Mouse (Mus musculus): Measurements from ENCODE around the gene Evi2a.
A peak's percentile ranks its signal among the peaks of the same experiment; 100 is the strongest.

The Evi2a gene

GRCm38 (mm10) chr11:79523560-79524309 lies 6.7 kb downstream of the Evi2a start, which contains the start of gene Evi2b:
Evi2b (minus strand) TSS chr11:79523762.
- DNase-seq: peak; percentile 69

DNA sequence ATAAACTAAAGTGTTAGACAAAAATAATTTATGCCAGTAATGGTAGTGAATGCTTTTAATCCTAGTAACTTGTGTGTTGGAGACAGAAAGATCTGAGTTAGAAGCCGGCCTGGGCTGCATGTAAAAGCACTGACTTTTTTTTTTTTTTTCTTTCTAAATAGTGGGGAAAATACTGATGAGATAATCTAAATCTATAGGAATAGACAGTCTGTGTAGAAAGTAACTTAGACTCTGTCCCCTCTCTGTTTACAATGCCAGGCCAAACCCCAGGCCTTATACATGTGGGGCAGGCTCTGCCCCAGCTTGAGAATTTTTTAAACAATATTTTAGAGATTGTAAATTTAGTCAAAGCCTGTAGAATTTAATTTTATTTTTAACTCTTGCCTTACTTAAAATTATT lies 7.5 kb downstream of the Evi2a start:
- no peak for DNase-seq

- no peak for DNase-seq
Measured at GRCm38 (mm10) chr11:79521930-79522329, 8.5 kb downstream of the Evi2a start.

DNA sequence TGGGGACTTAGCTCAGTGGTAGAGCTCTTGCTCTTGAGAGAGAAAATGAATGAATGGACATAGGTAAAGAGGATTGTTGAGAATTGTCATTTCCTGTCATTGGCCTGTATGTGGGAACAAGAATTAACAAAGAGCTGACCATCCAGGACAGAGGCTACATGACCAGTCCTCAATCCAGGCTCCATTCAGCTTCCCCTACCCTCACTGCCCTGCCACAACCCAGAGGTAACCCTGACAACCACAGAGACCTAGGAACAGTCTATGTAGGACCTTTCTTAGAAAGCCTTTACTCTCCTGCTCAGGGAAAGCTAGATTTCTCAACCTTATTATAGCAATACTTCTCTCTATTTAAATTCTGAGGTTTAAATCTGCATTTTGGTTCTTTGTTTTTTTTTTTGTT lies 9.6 kb downstream of the Evi2a start:
- DNase-seq: no peak

GRCm38 (mm10) chr11:79519878-79520291 lies 10.5 kb downstream of the Evi2a start:
- DNase-seq: no peak

DNA sequence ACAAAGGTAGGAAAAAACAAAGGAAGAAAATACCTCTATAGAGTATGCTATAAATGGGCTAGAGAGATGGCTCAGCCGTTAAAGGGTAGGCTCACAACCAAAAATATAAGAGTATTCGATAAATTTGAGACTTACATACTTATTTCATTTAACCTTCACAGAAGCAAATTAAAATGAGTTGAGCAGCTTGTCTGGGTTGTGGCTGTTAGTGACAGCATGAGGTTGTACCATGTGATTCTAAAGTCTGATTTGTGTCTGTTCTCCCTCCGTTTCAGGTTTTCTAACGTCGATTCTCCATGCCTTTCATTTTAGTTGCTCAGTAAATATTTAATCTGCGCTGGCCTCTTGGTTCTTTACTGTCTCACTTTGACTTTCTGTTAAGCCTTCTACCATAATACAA lies 11.1 kb downstream of the Evi2a start:
- DNase-seq: no peak

- DNase-seq: no peak
Measured at GRCm38 (mm10) chr11:79515798-79516197, 14.6 kb downstream of the Evi2a start.

DNA sequence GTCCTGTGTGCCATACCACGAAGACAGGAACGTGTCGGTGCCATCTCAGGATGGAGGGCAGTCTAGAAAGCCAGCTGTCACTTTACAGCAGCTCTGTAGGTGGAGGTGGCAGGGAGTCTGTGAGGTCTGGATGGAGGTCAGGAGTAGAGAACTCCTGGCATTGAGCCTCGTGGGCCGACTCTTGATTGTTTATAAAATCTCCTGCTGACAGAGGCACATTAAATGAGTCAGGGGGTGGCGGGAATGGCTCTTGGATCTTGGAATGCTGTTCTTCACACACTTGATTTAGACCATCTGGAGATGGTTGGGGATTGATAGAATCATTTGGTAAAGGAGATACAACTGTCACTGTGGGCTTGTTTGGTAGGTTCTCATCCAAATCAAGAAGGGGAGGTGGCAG lies 15.1 kb downstream of the Evi2a start:
- no peak for DNase-seq

DNA sequence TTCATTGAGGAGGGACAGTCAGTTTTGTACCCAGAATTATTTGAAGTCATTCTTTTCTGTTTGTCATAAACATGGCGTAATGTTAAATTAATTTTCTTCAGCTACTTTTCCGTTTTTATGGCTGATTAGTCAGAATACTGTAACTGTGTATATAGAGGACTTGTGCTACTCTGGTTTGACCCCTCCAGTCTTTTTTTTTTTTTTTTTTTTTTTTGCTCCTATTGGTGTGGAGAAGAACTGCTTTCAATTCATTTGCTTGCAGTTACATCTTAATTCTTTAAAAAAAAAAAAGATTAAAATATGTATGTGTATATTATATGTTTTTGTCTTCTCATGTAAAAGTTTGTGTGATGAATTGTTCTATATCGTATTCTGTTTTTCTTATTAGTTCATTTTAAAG lies 18.4 kb downstream of the Evi2a start:
- DNase-seq: no peak

DNA sequence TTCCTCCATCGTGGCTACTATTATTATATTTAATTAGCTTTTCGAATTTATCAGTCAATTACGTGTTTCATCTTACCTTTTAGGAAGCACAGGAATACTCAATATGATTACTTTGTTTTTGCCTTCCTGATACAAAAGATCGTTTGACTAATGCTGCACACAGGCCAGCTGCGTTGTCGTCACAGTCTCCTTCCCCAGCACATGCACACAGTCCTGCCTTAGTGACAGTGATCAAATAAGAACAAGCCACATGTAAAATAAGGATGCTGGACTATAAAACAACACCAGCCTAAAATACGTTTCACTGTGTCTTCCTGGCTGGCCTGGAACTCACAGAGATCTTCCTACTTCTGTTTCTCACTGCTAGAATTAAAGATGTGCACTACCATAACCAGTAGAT lies 25.9 kb downstream of the Evi2a start:
- DNase-seq: no peak

DNA sequence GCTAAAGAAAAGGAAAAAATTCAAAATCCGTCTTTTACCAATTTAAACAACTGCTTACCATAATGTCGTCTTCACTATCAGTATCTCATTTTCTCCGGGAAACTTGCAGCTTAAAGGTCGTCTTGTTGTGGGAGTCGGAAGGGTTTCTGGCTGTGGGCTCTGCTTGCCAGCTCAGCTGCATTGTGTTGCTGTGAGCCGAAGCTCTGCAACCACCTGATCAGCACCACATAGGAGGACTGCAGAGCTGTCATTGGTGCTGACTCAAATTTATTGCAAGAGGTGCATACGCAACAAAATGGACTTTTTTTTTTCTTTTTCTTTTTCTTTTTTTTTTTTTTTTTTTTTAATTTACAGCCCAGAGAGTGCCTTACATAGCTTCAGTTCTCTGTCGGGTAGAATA lies 26.6 kb downstream of the Evi2a start, which contains the start of gene Omg:
Gene Omg (minus strand): TSS at position 240 of the 400 bp plus-strand sequence.
- DNase-seq: no peak

- DNase-seq: no peak
Measured at GRCm38 (mm10) chr11:79502917-79503316, 27.5 kb downstream of the Evi2a start.

DNA sequence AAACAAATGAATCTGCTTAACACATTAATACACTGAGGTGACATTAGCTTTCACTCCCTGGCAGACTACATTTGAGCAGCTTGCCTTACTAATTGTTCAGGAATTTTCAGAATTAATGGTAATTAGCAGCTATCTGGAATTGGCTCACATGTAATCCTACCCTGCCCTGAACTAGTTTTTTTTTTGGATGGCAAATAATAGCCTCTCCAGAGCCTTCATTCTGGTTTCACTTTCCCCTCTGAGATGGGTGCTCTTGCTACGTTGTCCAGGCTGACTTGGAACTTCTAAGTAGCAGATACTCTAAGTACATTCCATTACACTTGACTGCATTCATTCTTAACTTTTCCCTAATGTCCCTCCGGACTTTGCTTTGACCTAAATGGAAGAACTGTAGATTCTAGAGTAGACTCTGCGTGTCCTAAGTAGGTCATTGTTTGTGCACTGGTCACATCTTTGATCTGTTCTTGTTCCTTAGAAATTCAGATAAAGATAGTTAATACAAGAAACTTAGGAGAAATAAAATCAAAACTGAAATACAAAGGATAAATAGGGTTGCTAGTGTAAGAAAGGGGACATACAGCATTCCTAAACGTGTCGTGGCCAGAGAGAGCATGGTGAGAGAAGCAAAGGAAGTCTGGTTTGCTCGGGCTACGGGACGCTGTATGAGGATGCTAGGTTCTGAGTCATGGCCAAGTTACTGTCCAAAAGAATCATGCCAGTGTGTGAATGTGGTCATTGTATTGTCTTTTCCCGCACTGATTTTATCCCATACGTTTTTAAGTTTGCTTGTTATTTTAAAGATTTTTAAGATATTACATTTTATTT lies 35.2 kb downstream of the Evi2a start:
- DNase-seq: no peak

- no peak for DNase-seq
Measured at GRCm38 (mm10) chr11:79484721-79485120, 45.7 kb downstream of the Evi2a start.

DNA sequence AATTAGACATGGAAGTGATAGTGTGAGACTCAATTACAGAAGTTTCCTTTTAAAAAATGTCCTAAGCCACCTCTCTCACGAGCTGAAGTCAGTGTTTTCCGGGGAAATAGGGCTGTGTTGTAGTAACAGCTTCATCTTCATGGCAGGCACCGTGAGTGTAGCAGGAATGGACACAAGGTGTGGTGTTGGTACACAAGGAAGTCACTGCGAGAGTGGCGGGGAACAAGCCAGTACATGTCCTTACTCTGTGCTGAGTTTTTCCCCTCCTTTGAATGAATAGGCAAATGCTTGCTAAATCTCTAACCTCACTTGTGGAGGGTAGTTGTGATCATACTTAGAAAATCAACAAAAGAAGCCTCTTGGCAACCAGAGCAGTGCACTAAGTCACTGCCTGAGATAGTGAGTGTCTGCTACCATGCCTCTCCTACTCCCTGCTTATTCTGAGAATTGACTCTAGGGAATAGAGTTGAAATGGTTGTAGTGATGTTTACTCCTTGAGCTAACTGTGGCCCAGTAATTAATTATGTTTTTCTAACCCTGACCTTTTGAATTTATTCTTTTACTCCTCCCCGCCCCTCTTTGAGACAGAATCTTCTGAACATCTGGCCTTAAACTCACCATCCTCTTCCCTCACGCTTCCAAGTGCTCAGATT lies 46.4 kb downstream of the Evi2a start:
- no peak for DNase-seq

GRCm38 (mm10) chr11:79483392-79483791 lies 47.0 kb downstream of the Evi2a start:
- DNase-seq: no peak

Measured in thymus, postnatal 25 days (tissue).